Mouse (Mus musculus): Measurements from ENCODE around the gene Hexim2. TPM values are rescaled to one million over a fixed set of nuclear protein-coding genes. Genes with fewer than 3 reads are reported as not detected.

The Hexim2 gene
- polyA plus RNA-seq, 1 experiment: 3.1 TPM

GRCm38 (mm10) chr11:103171703-103172391 lies 39.6 kb downstream of the Hexim2 start:
- Histone ChIP-seq H3K4me1 (ENCODE audit: control insufficient read depth, insufficient read depth, low read length) (peaks cover 44% of the 10 kb centered on the region), H3K27ac (ENCODE audit: insufficient read depth, low read depth, low read length) (peak overlapping the region; percentile 88), H3K4me3 (ENCODE audit: insufficient read depth, low read length) (peak overlapping the region; percentile 88)
- TF ChIP-seq CTCF (IDR thresholded peaks at IDR 0.05; ENCODE audit: low read depth, low read length) (no peak), POLR2A (IDR thresholded peaks at IDR 0.05; ENCODE audit: borderline replicate concordance, low read depth, low read length) (no peak)

GRCm38 (mm10) chr11:103172392-103173040 lies 40.3 kb downstream of the Hexim2 start:
- peaks cover 50% of the 10 kb centered on the region for H3K4me1 ChIP-seq (ENCODE audit: control insufficient read depth, insufficient read depth, low read length)

GRCm38 (mm10) chr11:103173041-103173770 lies 41.0 kb downstream of the Hexim2 start:
- H3K4me1 ChIP-seq (ENCODE audit: control insufficient read depth, insufficient read depth, low read length): peaks cover 53% of the 10 kb centered on the region
- no peak for TF ChIP-seq POLR2A (IDR thresholded peaks at IDR 0.05; ENCODE audit: borderline replicate concordance, low read depth, low read length)
- no peak for TF ChIP-seq CTCF (IDR thresholded peaks at IDR 0.05; ENCODE audit: low read depth, low read length)
- H3K4me3 ChIP-seq (ENCODE audit: insufficient read depth, low read length): peak overlapping the region; percentile 88
- H3K27ac ChIP-seq (ENCODE audit: insufficient read depth, low read depth, low read length): peak overlapping the region; percentile 88

More at GRCm38 (mm10) chr11:103172392-103173040, 40.3 kb downstream of the Hexim2 start:
- TF ChIP-seq POLR2A (IDR thresholded peaks at IDR 0.05; ENCODE audit: borderline replicate concordance, low read depth, low read length): no peak
- TF ChIP-seq CTCF (IDR thresholded peaks at IDR 0.05; ENCODE audit: low read depth, low read length): no peak
- peak overlapping the region; percentile 88 for H3K27ac ChIP-seq (ENCODE audit: insufficient read depth, low read depth, low read length)
- peak overlapping the region; percentile 88 for H3K4me3 ChIP-seq (ENCODE audit: insufficient read depth, low read length)

GRCm38 (mm10) chr11:103173771-103174344 lies 41.6 kb downstream of the Hexim2 start:
- Histone ChIP-seq H3K4me1 (ENCODE audit: control insufficient read depth, insufficient read depth, low read length) (peaks cover 59% of the 10 kb centered on the region), H3K4me3 (ENCODE audit: insufficient read depth, low read length) (peak overlapping the region; percentile 88), H3K27ac (ENCODE audit: insufficient read depth, low read depth, low read length) (peak overlapping the region; percentile 88)
- TF ChIP-seq CTCF (IDR thresholded peaks at IDR 0.05; ENCODE audit: low read depth, low read length): no peak
- TF ChIP-seq POLR2A (IDR thresholded peaks at IDR 0.05; ENCODE audit: borderline replicate concordance, low read depth, low read length): no peak

GRCm38 (mm10) chr11:103174411-103174832 lies 42.2 kb downstream of the Hexim2 start:
- Histone ChIP-seq H3K4me3 (ENCODE audit: insufficient read depth, low read length) (peak overlapping the region; percentile 88), H3K4me1 (ENCODE audit: control insufficient read depth, insufficient read depth, low read length) (peaks cover 60% of the 10 kb centered on the region), H3K27ac (ENCODE audit: insufficient read depth, low read depth, low read length) (peak overlapping the region; percentile 88)
- TF ChIP-seq POLR2A (IDR thresholded peaks at IDR 0.05; ENCODE audit: borderline replicate concordance, low read depth, low read length) (no peak), CTCF (IDR thresholded peaks at IDR 0.05; ENCODE audit: low read depth, low read length) (no peak)

GRCm38 (mm10) chr11:103174891-103175391 lies 42.7 kb downstream of the Hexim2 start:
- TF ChIP-seq POLR2A (IDR thresholded peaks at IDR 0.05; ENCODE audit: borderline replicate concordance, low read depth, low read length) (no peak), CTCF (IDR thresholded peaks at IDR 0.05; ENCODE audit: low read depth, low read length) (no peak)
- H3K4me3 ChIP-seq (ENCODE audit: insufficient read depth, low read length): peak overlapping the region; percentile 88
- H3K27ac ChIP-seq (ENCODE audit: insufficient read depth, low read depth, low read length): peak overlapping the region; percentile 88
- peaks cover 60% of the 10 kb centered on the region for H3K4me1 ChIP-seq (ENCODE audit: control insufficient read depth, insufficient read depth, low read length)

- peak overlapping the region; percentile 88 for H3K27ac ChIP-seq (ENCODE audit: insufficient read depth, low read depth, low read length)
Measured at GRCm38 (mm10) chr11:103175688-103176442, 43.6 kb downstream of the Hexim2 start.

GRCm38 (mm10) chr11:103176510-103176909 lies 44.3 kb downstream of the Hexim2 start:
- TF ChIP-seq CTCF (IDR thresholded peaks at IDR 0.05; ENCODE audit: low read depth, low read length): no peak
- TF ChIP-seq POLR2A (IDR thresholded peaks at IDR 0.05; ENCODE audit: borderline replicate concordance, low read depth, low read length): no peak
- no peak overlapping the region for H3K4me3 ChIP-seq (ENCODE audit: insufficient read depth, low read length)
- peak overlapping the region; percentile 1; the same call in 1 of the 2 replicates for H3K27ac ChIP-seq (ENCODE audit: insufficient read depth, low read depth, low read length)
- H3K4me1 ChIP-seq (ENCODE audit: control insufficient read depth, insufficient read depth, low read length): peaks cover 56% of the 10 kb centered on the region

More at GRCm38 (mm10) chr11:103175688-103176442, 43.6 kb downstream of the Hexim2 start:
- H3K4me1 ChIP-seq (ENCODE audit: control insufficient read depth, insufficient read depth, low read length): peaks cover 56% of the 10 kb centered on the region
- TF ChIP-seq CTCF (IDR thresholded peaks at IDR 0.05; ENCODE audit: low read depth, low read length) (no peak), POLR2A (IDR thresholded peaks at IDR 0.05; ENCODE audit: borderline replicate concordance, low read depth, low read length) (no peak)
- H3K4me3 ChIP-seq (ENCODE audit: insufficient read depth, low read length): no peak overlapping the region; the same call in 1 of the 2 replicates

All from bone marrow macrophage, adult 2 months (primary cell).